ENCODE assay signal across 15 mouse cellular contexts in the genomic region with DNA sequence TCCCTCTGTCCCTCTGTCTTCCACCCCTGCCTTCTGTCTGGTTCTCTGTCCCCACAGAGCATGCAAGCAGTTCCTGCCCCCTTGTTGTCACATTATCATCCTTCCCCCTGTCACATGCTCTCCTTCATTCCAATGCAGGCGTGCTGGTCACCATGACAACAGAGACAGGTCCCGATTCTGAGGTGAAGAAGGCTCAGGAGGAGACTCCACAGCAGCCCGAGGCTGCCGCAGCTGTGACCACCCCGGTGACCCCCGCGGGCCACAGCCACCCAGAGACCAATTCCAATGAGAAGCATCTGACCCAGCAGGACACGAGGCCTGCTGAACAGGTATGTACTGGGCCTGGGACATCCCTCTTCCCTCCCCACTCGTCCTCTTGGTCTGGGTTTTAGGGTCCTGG. TPM values are rescaled to one million over a fixed set of nuclear protein-coding genes. Genes with fewer than 3 reads are reported as not detected.
DNase-seq lines count a peak whose midpoint lies in the region; ATAC-seq and TF ChIP-seq lines count a peak whose summit lies in the region.
"Had no signal": no experiment of that assay in that cellular context is flagged by ENCODE, and none has a peak within 500 bp of the region (broad histone marks: within the 10 kb centered on the region; RNA-seq: fewer than 3 reads in every experiment).

No protein-coding gene starts in this region.

- intact Hi-C loops in gastrocnemius, adult 2 months (cut with DNase I): no loop called here

- ATAC-seq in erythroblast, adult 5-6 weeks (replicated peaks; ENCODE audit: low FRiP score, poor library complexity, severe bottlenecking): no peak
- ATAC-seq in liver, embryonic 11.5 days (replicated peaks; ENCODE audit: low FRiP score): no peak
- ATAC-seq in midbrain, embryonic 16.5 days: no peak; the same call in 1 of the 2 replicates
- ATAC-seq: activated CD4-positive, CD25-positive, alpha-beta regulatory T cell, adult 4 months had no signal

- no peaks in the 10 kb centered on the region for H3K9me3 ChIP-seq in erythroblast, embryonic 14.5 days (ENCODE audit: control insufficient read depth, low read length)
- H3K9me3 ChIP-seq in liver, embryonic 11.5 days (ENCODE audit: control insufficient read depth, low read length): no peaks in the 10 kb centered on the region
- no peaks in the 10 kb centered on the region for H3K9me3 ChIP-seq in midbrain, embryonic 16.5 days (replicated peaks; ENCODE audit: control insufficient read depth, low read length, poor library complexity, severe bottlenecking)
- H3K9me3 ChIP-seq: embryonic facial prominence, embryonic 15.5 days had no signal

- H3K4me3 ChIP-seq in erythroblast, embryonic 14.5 days (replicated peaks): peak overlapping the region; percentile 52
- H3K4me3 ChIP-seq in layer of hippocampus, adult 2 months: no peak overlapping the region
- no peak overlapping the region for H3K4me3 ChIP-seq in liver, embryonic 11.5 days (ENCODE audit: low read depth, low read length)
- H3K4me3 ChIP-seq in midbrain, embryonic 16.5 days (ENCODE audit: low read depth, low read length): no peak overlapping the region
- no peak overlapping the region for H3K4me3 ChIP-seq in gastrocnemius, adult 2 months
- H3K4me3 ChIP-seq: embryonic facial prominence, embryonic 15.5 days; heart, adult 2 months had no signal

- no peak for TF ChIP-seq CTCF in layer of hippocampus, adult 2 months (conservative IDR thresholded peaks at IDR 0.05)
- TF ChIP-seq CTCF in gastrocnemius, adult 2 months (IDR thresholded peaks at IDR 0.05): no peak

- H3K9ac ChIP-seq in liver, embryonic 11.5 days (ENCODE audit: low read depth, low read length): no peak overlapping the region
- H3K9ac ChIP-seq in midbrain, embryonic 16.5 days (ENCODE audit: low read depth, low read length): peak overlapping the region; percentile 31; the same call in 1 of the 2 replicates
- H3K9ac ChIP-seq: embryonic facial prominence, embryonic 15.5 days had no signal

- 60% methylated on average over 9 of the region's 9 CpGs for WGBS in liver, embryonic 11.5 days
- WGBS in midbrain, embryonic 16.5 days: 20% methylated on average over 9 of the region's 9 CpGs

- no peak for DNase-seq in layer of hippocampus, adult 2 months (ENCODE audit: low spot score in 2 of 2)
- no peak for DNase-seq in layer of hippocampus, adult 11-12 months (ENCODE audit: low spot score)
- DNase-seq in liver, embryonic 11.5 days (ENCODE audit: low spot score): no peak
- DNase-seq in gastrocnemius, adult 2 months: no peak
- no peak for DNase-seq in urinary bladder, adult 18-20 months (ENCODE audit: low spot score in 2 of 2)
- DNase-seq: B cell, adult 2 months; heart, adult 2 months; kidney, adult 9 months; lung, adult 18-20 months; thymus, postnatal 14 days had no signal

- H3K27ac ChIP-seq in layer of hippocampus, adult 2 months: peak overlapping the region; percentile 55
- H3K27ac ChIP-seq in liver, embryonic 11.5 days (ENCODE audit: low read depth, low read length): peak overlapping the region; percentile 82
- H3K27ac ChIP-seq in midbrain, embryonic 16.5 days (ENCODE audit: low read length): no peak overlapping the region
- H3K27ac ChIP-seq in gastrocnemius, adult 2 months: no peak overlapping the region
- H3K27ac ChIP-seq: embryonic facial prominence, embryonic 15.5 days; heart, adult 2 months had no signal

- H3K27me3 ChIP-seq in erythroblast, embryonic 14.5 days (ENCODE audit: control insufficient read depth): no peaks in the 10 kb centered on the region
- H3K27me3 ChIP-seq in liver, embryonic 11.5 days (replicated peaks; ENCODE audit: control insufficient read depth, insufficient read depth, low read length): no peaks in the 10 kb centered on the region
- no peaks in the 10 kb centered on the region for H3K27me3 ChIP-seq in midbrain, embryonic 16.5 days (ENCODE audit: control insufficient read depth, insufficient read depth, low read depth, low read length)
- H3K27me3 ChIP-seq: embryonic facial prominence, embryonic 15.5 days had no signal

- peaks cover 16% of the 10 kb centered on the region for H3K36me3 ChIP-seq in erythroblast, embryonic 14.5 days (ENCODE audit: control insufficient read depth)
- no peaks in the 10 kb centered on the region for H3K36me3 ChIP-seq in liver, embryonic 11.5 days (ENCODE audit: control insufficient read depth, insufficient read depth, low read length)
- peaks cover 23% of the 10 kb centered on the region for H3K36me3 ChIP-seq in midbrain, embryonic 16.5 days (ENCODE audit: control insufficient read depth, insufficient read depth, low read length)

- peaks cover 64% of the 10 kb centered on the region for H3K4me1 ChIP-seq in erythroblast, embryonic 14.5 days (ENCODE audit: control insufficient read depth)
- H3K4me1 ChIP-seq in liver, embryonic 11.5 days (replicated peaks; ENCODE audit: control insufficient read depth, insufficient read depth, low read length): peaks cover 7% of the 10 kb centered on the region; the same call in 1 of the 2 replicates
- H3K4me1 ChIP-seq in midbrain, embryonic 16.5 days (ENCODE audit: control insufficient read depth, insufficient read depth, low read length): peaks cover 28% of the 10 kb centered on the region

- 0 out of 2 replicates have a peak overlapping the region, but pooled peaks have one; percentile 0 for H3K4me2 ChIP-seq in liver, embryonic 11.5 days
- no peak overlapping the region for H3K4me2 ChIP-seq in midbrain, embryonic 16.5 days (ENCODE audit: low read length)
- H3K4me2 ChIP-seq: embryonic facial prominence, embryonic 15.5 days had no signal

RNA-seq across cellular contexts. Expression of gene Aar2, which starts 53.6 kb away (rescaled TPM):
- 0.68 and 1.2 TPM in 2 replicates for polyA plus RNA-seq in erythroblast, embryonic 14.5 days (2012)
- 1.0 and 2.1 TPM in 2 replicates for total RNA-seq in erythroblast, adult 5-6 weeks (2015; ENCODE audit: low replicate concordance)
- total RNA-seq in erythroblast, adult 5-6 weeks (2017; ENCODE audit: low replicate concordance): 3.5 and 7.2 TPM in 2 replicates
- total RNA-seq in layer of hippocampus, adult 2 months (2021): 10 to 100 TPM; 35.6 to 39.0 TPM
- 32.2 and 33.6 TPM in 2 replicates for polyA plus RNA-seq in liver, embryonic 11.5 days (2014; fragmentation: Nextera tagmentation; extraction: Ambion mirVana)
- polyA plus RNA-seq in midbrain, embryonic 16.5 days (2015; fragmentation: Nextera tagmentation; extraction: Ambion mirVana): 46.7 and 48.2 TPM in 2 replicates
- total RNA-seq in gastrocnemius, adult 2 months (2021): 10 to 100 TPM; 22.0 to 22.4 TPM

Comparison
In these comparisons a context has a peak if more than half of its experiments do, and no peak if none do; other contexts are left out.
1. H3K27ac ChIP-seq: peak in layer of hippocampus, adult 2 months (single experiment) and liver, embryonic 11.5 days (single experiment); none in midbrain, embryonic 16.5 days (single experiment) and gastrocnemius, adult 2 months (single experiment).